ENCODE assay signal across 9 mouse cellular contexts in the genomic region with DNA sequence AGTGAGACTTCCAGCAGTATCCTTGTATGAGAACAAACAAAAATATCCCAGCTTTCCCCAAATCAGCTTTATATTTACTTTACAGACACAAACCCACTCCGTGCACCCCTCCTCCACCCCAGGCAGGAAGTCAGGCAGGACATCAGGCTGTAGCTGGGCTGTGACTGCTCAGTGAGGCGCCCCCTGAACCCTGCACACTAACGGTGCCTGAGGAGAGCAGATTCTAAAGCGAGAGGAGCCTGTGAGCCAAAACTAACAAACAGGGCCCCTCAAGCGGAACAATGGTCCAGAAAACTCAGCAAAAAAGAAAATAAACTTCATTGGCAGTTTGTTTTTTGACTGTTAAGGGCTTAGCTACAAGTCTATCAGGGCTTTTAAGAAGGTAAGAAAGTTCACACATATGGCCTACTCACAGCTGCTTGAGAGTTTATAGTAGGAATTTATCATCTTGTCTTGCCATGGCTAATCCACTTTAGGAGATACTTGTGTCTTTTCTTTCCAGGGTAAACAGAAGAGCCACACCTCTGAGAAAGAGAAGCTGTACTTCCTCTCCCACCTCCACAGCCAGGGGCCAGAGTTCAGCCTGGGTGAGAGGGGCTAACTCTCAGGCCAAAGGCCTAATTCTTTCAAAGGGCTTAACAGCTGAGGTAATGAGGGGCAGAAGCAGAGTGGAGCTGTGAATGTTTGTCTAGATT.
A peak's percentile ranks its signal among the peaks of the same experiment; 100 is the strongest.
DNase-seq lines count a peak whose midpoint lies in the region; ATAC-seq and TF ChIP-seq lines count a peak whose summit lies in the region.
"Had no signal": no experiment of that assay in that cellular context is flagged by ENCODE, and none has a peak within 500 bp of the region (broad histone marks: within the 10 kb centered on the region; RNA-seq: fewer than 3 reads in every experiment).

No protein-coding gene starts in this region.

- no peaks in the 10 kb centered on the region for H3K27me3 ChIP-seq in liver, postnatal 0 days (ENCODE audit: insufficient read depth, low read length)

- WGBS in liver, postnatal 0 days (ENCODE audit: insufficient replicate concordance) = 16% methylated on average over 5 of the region's 5 CpGs

- DNase-seq in liver = peak; percentile 15
- DNase-seq in liver, postnatal 0 days = no peak
- peak; percentile 2 for DNase-seq in brain, adult 2 months (ENCODE audit: low read depth, low spot score)
- DNase-seq in heart, postnatal 10 days = peak; percentile 5 to 6
- peak; percentile 56 to 64 for DNase-seq in kidney, postnatal 4 days
- DNase-seq in gastrocnemius, adult 8-10 months (ENCODE audit: low spot score in 2 of 2) = no peak
- DNase-seq in gastrocnemius, postnatal 10 days = no peak
- no peak for DNase-seq in retina, embryonic 14.5 days (ENCODE audit: low spot score)

- H3K27ac ChIP-seq in liver, postnatal 0 days (ENCODE audit: low read depth) = no peak overlapping the region
- H3K27ac ChIP-seq: heart, adult 2 months had no signal

- no peak overlapping the region for H3K9ac ChIP-seq in liver, postnatal 0 days (replicated peaks)

- intact Hi-C loops in heart, postnatal 10 days (cut with DNase I) = no loop called here

- H3K36me3 ChIP-seq in liver, postnatal 0 days (replicated peaks; ENCODE audit: insufficient read depth, low read length) = no peaks in the 10 kb centered on the region

- H3K9me3 ChIP-seq in liver, postnatal 0 days (ENCODE audit: low read length) = no peaks in the 10 kb centered on the region

- TF ChIP-seq EP300 in liver, postnatal 0 days (IDR thresholded peaks at IDR 0.05; ENCODE audit: low read depth) = no peak

- TF ChIP-seq CTCF in liver, postnatal 0 days (IDR thresholded peaks at IDR 0.05; ENCODE audit: low read depth) = no peak

- no peak overlapping the region for H3K4me2 ChIP-seq in liver, postnatal 0 days (ENCODE audit: low read depth, low read length)

- H3K4me1 ChIP-seq in liver, postnatal 0 days (ENCODE audit: insufficient read depth) = no peaks in the 10 kb centered on the region

- H3K4me3 ChIP-seq in liver, postnatal 0 days (ENCODE audit: low read depth, low read length) = no peak overlapping the region
- H3K4me3 ChIP-seq: heart, adult 2 months had no signal

- ATAC-seq in liver, postnatal 0 days = no peak

Comparison
In these comparisons a context has a peak if more than half of its experiments do, and no peak if none do; other contexts are left out.
1. DNase-seq: peak in liver (single experiment), brain, adult 2 months (single experiment), heart, postnatal 10 days (2 of 2) and kidney, postnatal 4 days (2 of 2); none in liver, postnatal 0 days (single experiment), gastrocnemius, adult 8-10 months (0 of 2), gastrocnemius, postnatal 10 days (single experiment) and retina, embryonic 14.5 days (single experiment).